Mouse (Mus musculus) midbrain, embryonic 15.5 days (tissue): ENCODE measurements around the gene Olfr1513. TPM values are rescaled to one million over a fixed set of nuclear protein-coding genes. Genes with fewer than 3 reads are reported as not detected.
"Not testable (repeated sequence)": the region's sequence is repeated elsewhere in the genome, so short reads cannot be mapped to it uniquely, and the experiment has no call there.

Experiments
- ATAC-seq: fragments of 200-750 bp; cut with Nextera tagmentation; replicated peaks from 2 replicates; pipeline ENCODE4 v1.8.0; 2017; ENCODE audit warnings: moderate TSS enrichment
- H3K27ac ChIP-seq: fragments of 300-500 bp; sonication (generic); 2 replicates; pipeline ENCODE4 v1.5.1; 2015; ENCODE audit warnings: mild to moderate bottlenecking, inconsistent platforms
- H3K27me3 ChIP-seq: fragments of 300-500 bp; sonication (generic); replicated peaks from 2 replicates; pipeline ENCODE4 v1.6.1; 2015; ENCODE audit warnings: inconsistent platforms
- H3K36me3 ChIP-seq: fragments of 300-500 bp; sonication (generic); replicated peaks from 2 replicates; pipeline ENCODE4 v1.6.1; 2015; ENCODE audit warnings: inconsistent platforms
- H3K4me1 ChIP-seq: fragments of 300-500 bp; sonication (generic); 2 replicates; pipeline ENCODE4 v1.6.1; 2015; ENCODE audit warnings: inconsistent platforms
- H3K4me2 ChIP-seq: fragments of 300-500 bp; sonication (generic); 2 replicates; pipeline ENCODE4 v1.6.1; 2015; ENCODE audit warnings: inconsistent platforms, mild to moderate bottlenecking, moderate library complexity
- H3K4me3 ChIP-seq: fragments of 300-500 bp; sonication (generic); 2 replicates; pipeline ENCODE4 v1.5.1; 2015; ENCODE audit warnings: mild to moderate bottlenecking, inconsistent platforms
- H3K9ac ChIP-seq: fragments of 300-500 bp; sonication (generic); 2 replicates; pipeline ENCODE4 v1.6.1; 2015; ENCODE audit warnings: mild to moderate bottlenecking, inconsistent platforms
- H3K9me3 ChIP-seq: fragments of 300-500 bp; sonication (generic); 2 replicates; pipeline ENCODE4 v1.6.1; 2016; ENCODE audit warnings: inconsistent platforms
- WGBS: fragments of 180-500 bp; shearing (Covaris S2); methylation state at CpG from one replicate; pipeline ENCODE4 v1.1.7; 2015; ENCODE audit warnings: mixed read lengths; 5-methylcytosine and 5-hydroxymethylcytosine counted together
- polyA plus RNA-seq: library from polyadenylated mRNA; unstranded; fragments of >200 nt; fragmentation: Nextera tagmentation; extraction: Ambion mirVana; gene quantifications from 2 replicates; pipeline ENCODE4 v1.2.1, GENCODE M21; 2015

Olfr1513 gene
- not detected in 2 replicates for polyA plus RNA-seq

DNA sequence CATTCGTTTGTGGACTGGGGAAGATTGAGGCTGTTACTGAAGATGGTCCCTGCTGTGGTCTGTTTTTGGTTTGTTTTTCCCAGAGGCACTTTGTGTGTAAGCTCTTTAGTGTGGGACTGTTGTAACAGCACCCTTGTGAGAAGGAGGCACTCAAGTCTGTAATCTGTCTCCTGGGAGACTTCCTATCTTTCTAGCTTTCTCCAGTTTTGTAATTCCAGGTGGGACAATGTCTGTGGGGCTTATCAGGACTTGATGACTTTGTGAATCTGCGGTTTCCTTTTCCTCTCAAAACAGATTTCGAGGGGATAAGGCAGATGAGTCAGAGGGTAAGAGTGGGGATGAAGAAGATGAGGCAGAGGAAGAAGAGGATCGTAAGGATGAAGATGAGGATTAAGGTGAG lies at the start of gene Olfr1513:
Olfr1513 (minus strand) TSS at position 101 of the 400 bp plus-strand sequence.
- Histone ChIP-seq H3K9me3 (no peaks in the 10 kb centered on the region), H3K4me3 (no peak within 1 kb of the TSS), H3K27me3 (no peaks in the 10 kb centered on the region), H3K27ac (no peak within 1 kb of the TSS), H3K9ac (no peak within 1 kb of the TSS), H3K4me2 (no peak within 1 kb of the TSS), H3K4me1 (no peaks in the 10 kb centered on the region), H3K36me3 (no peaks in the 10 kb centered on the region)
- ATAC-seq = no peak
- 77% methylated on average over 4 of the region's 4 CpGs for WGBS

DNA sequence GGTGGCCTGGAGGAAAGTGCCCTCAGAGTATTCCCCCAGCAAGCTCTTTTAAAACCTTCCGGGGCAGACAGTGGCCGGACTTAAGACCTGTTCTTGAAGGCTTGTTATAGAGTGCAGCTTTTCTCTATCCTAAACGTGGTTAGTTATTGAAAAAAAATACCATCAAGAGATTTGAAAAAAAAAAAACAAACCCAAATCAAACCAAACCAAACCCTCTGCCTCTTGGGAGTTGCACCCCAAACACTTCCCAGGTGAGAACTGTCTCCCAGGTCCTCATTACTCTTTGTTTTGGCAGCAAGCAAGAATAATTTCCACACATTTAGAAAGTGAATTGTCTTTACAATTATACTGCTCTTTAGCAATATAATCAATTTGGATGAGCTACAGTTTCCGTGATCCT lies 41.1 kb upstream of the Olfr1513 start, which contains the start of gene Olfr1511:
Olfr1511 (minus strand) TSS at position 101 of the 400 bp plus-strand sequence.
- WGBS = 79% methylated on average over 4 of the region's 4 CpGs
- no peak within 1 kb of the TSS for H3K4me3 ChIP-seq
- H3K27me3 ChIP-seq = no peaks in the 10 kb centered on the region
- no peaks in the 10 kb centered on the region for H3K4me1 ChIP-seq
- H3K9me3 ChIP-seq = no peaks in the 10 kb centered on the region
- no peaks in the 10 kb centered on the region for H3K36me3 ChIP-seq
- H3K9ac ChIP-seq = no peak within 1 kb of the TSS
- no peak for ATAC-seq
- no peak within 1 kb of the TSS for H3K27ac ChIP-seq
- H3K4me2 ChIP-seq = no peak within 1 kb of the TSS

DNA sequence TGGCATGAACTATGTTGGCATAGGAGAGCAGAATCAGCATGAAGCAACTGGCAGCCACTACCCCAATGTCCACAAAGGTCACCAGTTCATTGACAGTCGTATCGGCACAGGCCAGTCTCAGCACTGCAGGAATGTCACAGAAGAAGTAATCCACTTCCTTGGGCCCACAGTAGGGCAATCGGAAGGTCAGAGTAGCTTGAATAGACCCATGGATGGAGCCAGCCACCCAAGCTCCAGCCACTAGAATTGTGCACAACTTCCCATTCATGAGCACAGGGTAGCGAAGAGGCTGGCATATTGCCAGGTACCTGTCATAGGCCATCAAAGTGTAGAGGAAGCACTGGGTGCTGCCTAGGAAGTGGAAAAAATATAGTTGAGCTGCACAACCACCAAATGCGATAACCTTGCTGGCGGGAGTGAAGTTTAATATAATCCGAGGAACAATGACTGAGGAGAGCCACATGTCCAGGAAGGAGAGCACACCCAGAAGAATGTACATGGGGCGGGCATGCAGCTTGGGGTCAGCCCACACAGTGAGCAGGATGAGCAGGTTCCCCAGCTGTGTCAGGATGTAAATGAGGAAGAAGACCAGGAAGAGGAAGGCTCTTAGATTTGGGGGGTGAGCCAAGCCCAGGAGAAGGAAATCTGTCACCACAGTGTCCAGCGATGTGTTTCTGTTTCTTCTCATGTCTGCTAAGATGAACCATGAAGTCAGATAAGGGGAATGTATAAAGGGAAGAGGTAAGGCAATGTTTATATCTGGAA lies 34.1 kb upstream of the Olfr1513 start:
- not testable (repeated sequence) for H3K4me2 ChIP-seq, ATAC-seq, H3K27ac ChIP-seq, H3K4me3 ChIP-seq, H3K27me3 ChIP-seq, H3K9me3 ChIP-seq, H3K36me3 ChIP-seq, H3K4me1 ChIP-seq, H3K9ac ChIP-seq
- 87% methylated on average over 9 of the region's 9 CpGs for WGBS

DNA sequence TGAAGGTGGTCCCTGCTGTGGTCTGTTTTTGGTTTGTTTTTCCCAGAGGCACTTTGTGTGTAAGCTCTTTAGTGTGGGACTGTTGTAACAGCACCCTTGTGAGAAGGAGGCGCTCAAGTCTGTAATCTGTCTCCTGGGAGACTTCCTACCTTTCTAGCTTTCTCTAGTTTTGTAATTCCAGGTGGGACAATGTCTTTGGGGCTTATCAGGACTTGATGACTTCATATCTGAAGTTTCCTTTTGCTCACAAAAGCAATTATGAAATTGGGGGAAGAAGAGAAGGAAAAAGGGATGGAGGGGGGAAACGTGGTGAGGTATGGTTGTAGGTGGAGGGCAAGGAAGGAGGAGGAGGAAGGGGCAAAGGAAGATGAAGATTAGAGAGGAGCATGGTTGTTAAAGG lies 22.9 kb upstream of the Olfr1513 start, which contains the start of gene Olfr1512:
Olfr1512 (minus strand) TSS at position 101 of the 400 bp plus-strand sequence.
- Histone ChIP-seq H3K27me3 (no peaks in the 10 kb centered on the region), H3K9me3 (no peaks in the 10 kb centered on the region), H3K36me3 (no peaks in the 10 kb centered on the region), H3K9ac (no peak within 1 kb of the TSS), H3K4me1 (no peaks in the 10 kb centered on the region), H3K27ac (no peak within 1 kb of the TSS), H3K4me2 (no peak within 1 kb of the TSS), H3K4me3 (no peak within 1 kb of the TSS)
- 82% methylated on average over 2 of the region's 2 CpGs for WGBS
- ATAC-seq = no peak

DNA sequence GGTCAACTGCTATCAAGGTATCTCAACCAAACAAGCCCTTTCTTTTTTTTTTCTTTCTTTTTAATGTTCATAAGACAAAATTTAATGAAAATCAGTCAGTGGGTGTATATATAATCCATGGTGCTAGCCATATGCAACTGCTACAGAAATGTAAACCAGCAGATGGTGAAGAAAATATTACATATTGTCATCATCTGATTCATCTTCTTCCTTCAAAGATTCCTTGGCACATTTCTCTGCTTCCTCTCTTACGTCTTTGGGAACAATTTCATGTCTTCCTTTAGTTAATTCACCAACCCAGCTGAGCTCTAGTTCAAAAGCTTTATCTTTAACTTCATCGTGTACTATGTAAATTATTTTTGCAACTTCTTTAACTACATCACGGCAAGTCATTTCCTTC lies 12.5 kb upstream of the Olfr1513 start:
- H3K4me2 ChIP-seq = no peak overlapping the region
- 92% methylated on average over 3 of the region's 3 CpGs for WGBS

DNA sequence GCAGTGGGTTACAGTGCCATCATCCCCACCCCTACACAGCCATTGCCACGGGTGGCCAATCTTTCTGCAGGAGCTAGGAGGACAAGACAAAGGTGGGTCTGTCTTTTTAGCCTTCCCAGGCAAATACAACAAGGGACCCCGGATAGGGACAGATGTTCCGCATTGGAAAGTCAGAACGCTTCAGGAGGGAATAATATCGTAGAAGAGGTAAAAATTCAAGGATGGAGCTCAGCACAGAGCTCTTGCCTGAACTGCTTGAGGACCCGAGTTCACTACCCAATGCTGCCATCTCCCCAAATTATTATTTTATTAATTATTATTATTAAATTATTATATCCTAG lies 16.7 kb downstream of the Olfr1513 start:
- ATAC-seq = 0 out of 2 replicates have a peak, but pooled peaks have one; percentile 8
- H3K9ac ChIP-seq = no peak overlapping the region
- H3K4me2 ChIP-seq = peak overlapping the region; percentile 47
- WGBS = 79% methylated on average over 6 of the region's 6 CpGs
- H3K9me3 ChIP-seq = no peaks in the 10 kb centered on the region
- no peaks in the 10 kb centered on the region for H3K27me3 ChIP-seq
- peaks cover 2% of the 10 kb centered on the region; the same call in 1 of the 2 replicates for H3K4me1 ChIP-seq
- no peaks in the 10 kb centered on the region for H3K36me3 ChIP-seq
- H3K4me3 ChIP-seq = peak overlapping the region; percentile 31; the same call in 1 of the 2 replicates
- H3K27ac ChIP-seq = peak overlapping the region; percentile 64

More for the DNA sequence above, 12.5 kb upstream of the Olfr1513 start:
- ATAC-seq = no peak
- Histone ChIP-seq H3K4me1 (no peaks in the 10 kb centered on the region), H3K36me3 (no peaks in the 10 kb centered on the region), H3K9me3 (no peaks in the 10 kb centered on the region), H3K27ac (no peak overlapping the region), H3K9ac (no peak overlapping the region), H3K4me3 (no peak overlapping the region), H3K27me3 (no peaks in the 10 kb centered on the region)

DNA sequence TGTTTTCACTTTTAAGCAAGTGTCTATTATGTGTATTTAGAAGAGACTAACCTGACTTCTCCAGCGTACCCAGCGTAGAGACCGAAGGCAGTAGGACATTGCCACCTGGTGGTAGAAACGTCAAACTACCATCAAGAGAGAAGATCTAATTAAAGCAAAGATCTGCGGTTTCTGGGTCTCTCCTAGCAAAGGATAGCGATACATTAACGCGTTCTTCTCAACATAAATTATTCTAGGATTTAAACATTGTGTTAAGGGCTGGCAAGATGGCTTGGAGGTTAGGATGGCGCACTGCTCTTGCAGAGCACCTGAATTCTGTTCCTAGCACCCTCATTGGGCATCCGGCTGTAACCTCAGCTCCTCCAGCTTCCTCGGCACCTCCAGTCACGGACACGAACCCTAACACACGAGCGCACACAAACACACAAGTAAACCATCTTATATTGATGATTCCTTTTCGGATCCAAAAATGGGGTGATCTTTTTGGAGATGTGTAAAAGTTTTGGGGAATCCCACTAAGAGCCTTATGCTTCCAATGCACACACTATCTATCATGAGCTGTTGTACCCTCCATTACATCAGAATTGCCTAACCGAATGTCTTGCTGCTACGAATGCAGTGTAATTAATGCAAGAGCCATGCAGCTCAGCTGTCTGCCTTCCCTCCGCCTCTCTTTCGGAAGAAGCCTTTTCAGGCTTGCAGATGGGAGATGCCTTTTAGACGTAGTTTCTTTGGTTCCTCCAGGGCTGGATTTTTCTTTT lies 17.3 kb downstream of the Olfr1513 start:
- WGBS = 30% methylated on average over 21 of the region's 21 CpGs
- Histone ChIP-seq H3K9me3 (no peaks in the 10 kb centered on the region), H3K27me3 (no peaks in the 10 kb centered on the region), H3K4me1 (peaks cover 2% of the 10 kb centered on the region; the same call in 1 of the 2 replicates), H3K27ac (peak overlapping the region; percentile 64), H3K9ac (peak overlapping the region; percentile 31; the same call in 1 of the 2 replicates), H3K4me3 (peak overlapping the region; percentile 31), H3K36me3 (no peaks in the 10 kb centered on the region), H3K4me2 (peak overlapping the region; percentile 47)
- ATAC-seq = peak; percentile 78

DNA sequence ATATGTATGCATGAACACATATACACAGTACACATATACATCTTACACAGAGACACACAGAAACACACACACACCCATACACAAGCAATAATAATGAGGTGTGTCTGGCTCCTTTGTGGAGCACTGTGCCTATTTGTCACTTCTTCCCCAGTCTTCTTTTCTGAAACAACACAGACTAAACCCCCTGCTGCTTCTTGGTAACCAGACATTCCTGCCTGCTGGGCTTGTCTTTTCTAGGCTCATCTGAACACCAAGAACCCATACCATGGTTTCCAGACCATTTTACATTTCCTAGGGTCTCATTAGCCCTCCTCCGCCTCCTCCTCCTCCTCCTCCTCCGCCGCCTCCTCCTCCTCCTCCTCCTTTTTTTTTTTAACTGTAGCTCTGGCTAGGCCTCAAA lies 24.0 kb downstream of the Olfr1513 start:
- no peak overlapping the region for H3K9ac ChIP-seq
- H3K9me3 ChIP-seq = no peaks in the 10 kb centered on the region
- no peak overlapping the region for H3K4me2 ChIP-seq
- 38% methylated on average over 2 of the region's 3 CpGs for WGBS
- no peak overlapping the region for H3K27ac ChIP-seq
- peaks cover 9% of the 10 kb centered on the region for H3K4me1 ChIP-seq
- no peaks in the 10 kb centered on the region for H3K36me3 ChIP-seq
- no peak overlapping the region for H3K4me3 ChIP-seq
- no peak for ATAC-seq
- no peaks in the 10 kb centered on the region for H3K27me3 ChIP-seq

DNA sequence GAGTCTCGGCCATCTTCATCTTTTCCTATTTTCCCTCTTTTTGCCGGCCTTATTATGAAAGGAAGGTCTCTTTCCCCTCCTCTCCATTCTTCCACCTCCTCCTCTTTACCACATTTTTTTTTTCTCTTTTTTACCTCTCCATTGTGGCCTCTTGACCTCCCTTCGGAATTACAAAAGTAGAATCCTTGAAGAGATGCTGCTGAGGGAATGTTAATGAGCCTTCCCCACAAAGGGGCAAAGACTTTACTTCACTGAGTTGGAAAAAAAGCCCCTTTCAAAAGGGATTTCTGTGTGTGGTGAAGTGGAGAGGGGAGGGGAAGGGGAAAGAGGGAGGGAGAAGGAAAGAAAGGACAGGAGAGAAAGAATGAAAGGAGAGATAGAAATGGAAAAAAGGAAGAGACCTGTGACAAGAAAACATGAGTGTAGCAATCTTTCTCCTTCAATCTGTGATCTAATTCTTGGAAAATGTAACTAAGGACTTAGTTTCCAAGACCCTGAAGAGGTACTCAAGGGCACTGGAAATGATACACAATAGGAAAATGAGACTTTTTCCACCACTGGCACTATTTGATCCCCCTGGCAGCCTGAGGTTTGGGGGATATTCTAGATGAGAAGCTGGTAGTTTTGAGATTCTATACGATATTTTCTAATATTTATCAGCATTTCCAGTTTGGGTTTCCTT lies 25.0 kb downstream of the Olfr1513 start:
- 4% methylated on average over 4 of the region's 4 CpGs for WGBS
- ATAC-seq = no peak
- Histone ChIP-seq H3K4me2 (no peak overlapping the region), H3K27me3 (no peaks in the 10 kb centered on the region), H3K9me3 (no peaks in the 10 kb centered on the region), H3K4me1 (peaks cover 18% of the 10 kb centered on the region), H3K36me3 (no peaks in the 10 kb centered on the region), H3K4me3 (no peak overlapping the region), H3K9ac (no peak overlapping the region), H3K27ac (peak overlapping the region; percentile 53)

DNA sequence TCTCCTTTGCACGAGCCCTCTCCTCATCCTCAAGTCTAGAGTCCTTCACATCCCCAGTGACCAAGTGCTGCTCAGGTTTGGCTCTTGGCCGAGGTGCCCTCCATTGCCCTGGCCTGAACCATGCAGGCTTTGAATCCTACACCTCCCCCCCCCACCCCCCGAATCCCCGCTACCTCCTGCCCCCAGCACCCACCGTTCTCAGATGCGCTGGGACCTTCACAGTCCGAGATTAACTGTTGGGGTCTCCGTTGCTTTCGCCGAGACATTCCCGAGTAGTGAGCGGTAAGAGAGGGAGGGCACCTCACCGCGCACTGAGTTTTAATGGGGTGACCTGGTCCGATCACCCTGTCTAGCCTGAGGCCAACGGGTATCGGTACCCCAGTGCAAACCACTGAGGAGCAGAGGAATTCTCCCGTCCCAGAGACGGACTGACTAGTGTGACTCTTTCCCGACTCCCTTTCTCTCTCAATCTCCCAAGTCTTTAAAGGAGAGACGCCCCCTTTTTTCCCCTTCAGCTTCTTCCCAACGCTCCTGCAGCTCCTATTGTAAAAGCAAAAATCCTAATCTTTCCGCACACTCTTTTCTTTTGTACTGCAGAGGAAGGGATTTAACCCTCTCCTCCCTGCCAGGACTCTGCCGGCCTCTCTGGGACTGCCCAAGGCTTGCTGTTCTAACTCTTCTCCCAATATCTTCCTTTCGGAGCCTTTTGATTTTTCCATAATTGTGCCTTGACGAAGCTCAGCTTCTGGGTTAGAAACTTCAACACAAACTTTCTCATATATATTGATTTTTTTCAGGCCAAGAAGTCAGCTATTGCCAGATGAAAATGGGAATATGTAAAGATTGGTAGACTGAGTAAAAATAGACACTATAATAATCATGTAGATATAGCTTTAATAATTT lies 28.0 kb downstream of the Olfr1513 start, which contains the start of gene Sall2:
Sall2 (minus strand) TSS at position 853 of the 903 bp plus-strand sequence.
- H3K27me3 ChIP-seq = no peaks in the 10 kb centered on the region
- peaks cover 23% of the 10 kb centered on the region for H3K4me1 ChIP-seq
- ATAC-seq = peak; percentile 69
- H3K4me3 ChIP-seq = peak within 1 kb of the TSS; percentile 45
- H3K4me2 ChIP-seq = peak within 1 kb of the TSS; percentile 93
- under 1% methylated on average over 26 of the region's 26 CpGs for WGBS
- H3K9ac ChIP-seq = peak within 1 kb of the TSS; percentile 41
- no peaks in the 10 kb centered on the region for H3K9me3 ChIP-seq
- H3K36me3 ChIP-seq = no peaks in the 10 kb centered on the region
- peak within 1 kb of the TSS; percentile 66 for H3K27ac ChIP-seq

DNA sequence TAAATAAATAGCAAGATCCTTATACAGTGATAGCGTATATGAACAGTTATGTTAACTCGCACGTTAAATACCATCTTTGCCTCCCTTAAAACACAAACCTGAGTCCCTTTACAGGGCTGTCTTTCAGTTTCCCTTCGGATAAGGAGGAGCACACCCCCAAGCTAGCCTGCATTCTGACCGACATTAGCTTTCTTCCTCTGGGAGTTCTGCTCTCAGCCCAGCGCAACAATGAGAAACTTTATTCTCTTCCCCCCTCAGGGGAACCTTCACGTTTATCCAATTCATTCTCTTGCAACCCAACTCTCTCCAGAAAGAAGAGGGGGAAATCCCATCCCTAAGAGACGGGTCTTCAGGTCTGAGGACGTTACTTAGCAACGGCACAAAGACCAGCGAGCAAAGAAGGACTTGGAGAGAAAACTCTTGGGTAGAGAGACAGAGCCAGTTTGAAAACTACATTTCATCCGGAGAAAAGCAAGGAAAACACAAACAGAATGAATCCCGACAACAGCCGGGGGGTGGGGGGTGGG lies 28.8 kb downstream of the Olfr1513 start:
- Histone ChIP-seq H3K9ac (peak overlapping the region; percentile 41), H3K27ac (peak overlapping the region; percentile 66), H3K36me3 (no peaks in the 10 kb centered on the region), H3K4me3 (peak overlapping the region; percentile 45), H3K9me3 (no peaks in the 10 kb centered on the region), H3K27me3 (no peaks in the 10 kb centered on the region), H3K4me1 (peaks cover 23% of the 10 kb centered on the region), H3K4me2 (peak overlapping the region; percentile 93)
- ATAC-seq = peak; percentile 66
- WGBS = under 1% methylated on average over 14 of the region's 14 CpGs
